Mouse (Mus musculus) neural tube, embryonic 14.5 days (tissue): ENCODE results near the gene Soat2. TPM values are rescaled to one million over a fixed set of nuclear protein-coding genes. Genes with fewer than 3 reads are reported as not detected.
"Not testable (repeated sequence)": the region's sequence is repeated elsewhere in the genome, so short reads cannot be mapped to it uniquely, and the experiment has no call there.

Experiments
- ATAC-seq: fragments of 200-750 bp; cut with Nextera tagmentation; 2 replicates; pipeline ENCODE4 v1.8.0; 2017; ENCODE audit warnings: low read depth, mild to moderate bottlenecking, moderate TSS enrichment, moderate library complexity
- H3K27ac ChIP-seq: fragments of 300-500 bp; sonication (generic); 2 replicates; pipeline ENCODE4 v1.5.1; 2014; ENCODE audit warnings: low read depth, mild to moderate bottlenecking, control low read depth, low read length, moderate library complexity, mixed read lengths
- H3K27me3 ChIP-seq: fragments of 300-500 bp; sonication (generic); 2 replicates; pipeline ENCODE4 v1.6.1; 2014; ENCODE audit warnings: low read length; ENCODE audit not compliant: control insufficient read depth, insufficient read depth
- H3K36me3 ChIP-seq: fragments of 300-500 bp; sonication (generic); 2 replicates; pipeline ENCODE4 v1.6.1; 2014; ENCODE audit warnings: low read length, mixed read lengths; ENCODE audit not compliant: control insufficient read depth, insufficient read depth
- H3K4me1 ChIP-seq: fragments of 300-500 bp; sonication (generic); 2 replicates; pipeline ENCODE4 v1.6.1; 2014; ENCODE audit warnings: low read length; ENCODE audit not compliant: control insufficient read depth, insufficient read depth
- H3K4me2 ChIP-seq: fragments of 300-500 bp; sonication (generic); 2 replicates; pipeline ENCODE4 v1.6.1; 2014; ENCODE audit warnings: mild to moderate bottlenecking, low read depth, low read length, control low read depth
- H3K4me3 ChIP-seq: fragments of 300-500 bp; sonication (generic); 2 replicates; pipeline ENCODE4 v1.5.1; 2014; ENCODE audit warnings: low read depth, low read length, control low read depth, mixed read lengths
- H3K9ac ChIP-seq: fragments of 300-500 bp; sonication (generic); replicated peaks from 2 replicates; pipeline ENCODE4 v1.6.1; 2014; ENCODE audit warnings: low read depth, mild to moderate bottlenecking, control low read depth, low read length, mixed read lengths
- H3K9me3 ChIP-seq: fragments of 300-500 bp; sonication (generic); 2 replicates; pipeline ENCODE4 v1.6.1; 2016; ENCODE audit warnings: low read length; ENCODE audit not compliant: control insufficient read depth
- WGBS: fragments of 180-500 bp; shearing (Covaris S2); extraction: QIAGEN DNeasy Blood & Tissue Kit; methylation state at CpG from one replicate; pipeline ENCODE4 v1.1.7; 2014; 5-methylcytosine and 5-hydroxymethylcytosine counted together
- polyA plus RNA-seq: library from polyadenylated mRNA; unstranded; fragments of >200 nt; fragmentation: Nextera tagmentation; extraction: Ambion mirVana; gene quantifications from 2 replicates; pipeline ENCODE4 v1.2.1, GENCODE M21; 2014

The Soat2 gene
- polyA plus RNA-seq, 1 experiment from 2014 or later: not detected

DNA sequence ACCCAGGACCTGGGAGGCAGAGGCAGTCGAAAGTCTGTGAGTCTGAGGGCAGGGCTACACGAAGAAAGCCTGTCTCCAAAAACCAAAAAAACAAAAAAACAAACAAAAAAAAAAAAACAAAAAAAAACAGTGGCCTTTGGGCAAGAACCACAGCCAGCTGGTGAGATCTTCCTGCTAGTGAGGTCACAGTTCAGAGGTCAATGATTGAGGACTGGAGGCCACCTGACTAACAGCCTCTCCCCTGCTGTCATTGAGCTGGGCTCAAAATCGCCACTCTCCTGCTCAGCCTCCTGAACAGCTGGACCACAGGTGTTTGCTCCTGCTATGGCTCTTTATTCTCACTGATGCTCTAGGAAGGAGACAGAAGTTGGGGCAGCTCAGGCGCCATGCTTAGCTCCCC is 2.3 kb downstream of the Soat2 start:
- no peak overlapping the region for H3K4me2 ChIP-seq
- no peak for ATAC-seq
- H3K4me1 ChIP-seq: no peaks in the 10 kb centered on the region
- no peaks in the 10 kb centered on the region for H3K9me3 ChIP-seq
- no peak overlapping the region for H3K27ac ChIP-seq
- H3K27me3 ChIP-seq: no peaks in the 10 kb centered on the region
- no peak overlapping the region for H3K9ac ChIP-seq
- 12% methylated on average over 4 of the region's 4 CpGs for WGBS
- H3K4me3 ChIP-seq: no peak overlapping the region
- no peaks in the 10 kb centered on the region for H3K36me3 ChIP-seq

DNA sequence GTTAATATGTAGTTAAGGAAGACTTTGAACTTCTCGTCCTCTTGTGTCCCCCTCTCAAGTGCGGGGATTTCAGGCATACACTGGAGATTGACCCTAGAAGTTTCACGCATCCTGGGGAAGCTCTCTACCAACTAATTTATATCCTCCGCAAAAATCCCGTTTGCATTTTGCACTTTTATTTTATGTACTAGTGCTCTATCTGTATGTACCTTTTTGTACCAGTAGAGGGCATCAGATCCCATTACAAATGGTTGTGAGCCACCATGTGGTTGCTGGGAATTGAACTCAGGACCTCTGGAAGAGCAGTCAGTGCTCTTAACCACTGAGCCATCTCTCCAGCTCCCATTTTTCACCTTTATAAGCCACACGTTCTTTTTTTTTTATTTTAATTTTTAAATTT is 4.7 kb downstream of the Soat2 start:
- not testable (repeated sequence) for H3K27ac ChIP-seq, H3K9ac ChIP-seq, H3K27me3 ChIP-seq, H3K36me3 ChIP-seq, ATAC-seq, H3K4me1 ChIP-seq, H3K4me2 ChIP-seq, H3K9me3 ChIP-seq, H3K4me3 ChIP-seq
- 92% methylated on average over 6 of the region's 6 CpGs for WGBS

DNA sequence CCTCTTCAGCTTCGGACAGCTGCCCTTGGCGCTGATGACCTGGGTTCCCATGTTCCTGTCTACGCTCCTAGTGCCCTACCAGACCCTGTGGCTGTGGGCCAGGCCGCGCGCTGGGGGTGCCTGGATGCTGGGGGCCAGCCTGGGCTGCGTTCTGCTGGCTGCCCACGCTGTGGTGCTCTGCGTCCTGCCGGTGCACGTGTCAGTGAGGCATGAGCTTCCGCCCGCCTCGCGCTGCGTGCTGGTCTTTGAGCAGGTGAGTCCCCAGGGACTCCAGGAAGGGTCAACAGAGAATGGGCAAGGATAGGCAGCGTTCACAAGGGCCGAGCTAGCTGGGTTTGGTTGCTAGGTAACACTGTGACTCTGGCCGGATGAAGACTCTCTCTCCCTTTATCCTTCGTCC is 6.5 kb downstream of the Soat2 start:
- Histone ChIP-seq H3K27ac (no peak overlapping the region), H3K9ac (no peak overlapping the region), H3K36me3 (no peaks in the 10 kb centered on the region), H3K4me2 (no peak overlapping the region), H3K9me3 (no peaks in the 10 kb centered on the region), H3K4me3 (no peak overlapping the region), H3K4me1 (no peaks in the 10 kb centered on the region), H3K27me3 (no peaks in the 10 kb centered on the region)
- WGBS: 31% methylated on average over 20 of the region's 20 CpGs
- ATAC-seq: peak; percentile 17; the same call in 1 of the 2 replicates

DNA sequence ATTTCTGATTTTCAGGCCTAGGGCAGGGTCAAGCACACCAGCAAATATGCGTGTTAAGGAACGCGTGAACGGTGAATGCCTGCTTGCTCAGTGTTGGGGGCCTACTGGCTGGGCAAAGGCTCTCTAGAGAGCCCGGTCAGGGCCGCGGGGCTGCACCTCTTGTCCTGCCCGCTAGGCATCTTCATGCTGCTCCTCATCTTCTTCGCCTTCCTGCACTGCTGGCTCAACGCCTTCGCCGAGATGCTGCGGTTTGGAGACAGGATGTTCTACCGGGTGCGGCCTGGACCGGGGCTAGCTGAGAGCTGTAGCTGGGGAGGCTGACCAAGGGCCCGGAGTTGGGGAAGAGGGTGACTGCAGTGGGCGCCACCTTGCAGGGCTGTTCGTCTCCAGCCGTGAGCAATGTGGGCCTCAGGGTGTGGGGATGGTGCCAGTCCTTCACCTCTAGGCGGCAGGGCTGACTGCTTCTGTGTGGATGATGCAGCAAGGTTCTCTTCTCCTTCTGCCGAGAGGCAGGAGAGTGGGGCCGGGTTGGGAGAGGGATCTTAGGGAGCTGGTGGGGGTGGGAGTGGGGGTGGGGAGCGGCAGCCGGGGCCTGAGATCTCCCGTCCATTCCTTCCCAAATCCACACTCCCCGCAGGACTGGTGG is 10.2 kb downstream of the Soat2 start:
- Histone ChIP-seq H3K4me2 (no peak overlapping the region), H3K27me3 (no peaks in the 10 kb centered on the region), H3K4me1 (no peaks in the 10 kb centered on the region), H3K4me3 (no peak overlapping the region), H3K27ac (no peak overlapping the region), H3K36me3 (no peaks in the 10 kb centered on the region), H3K9me3 (no peaks in the 10 kb centered on the region), H3K9ac (no peak overlapping the region)
- no peak for ATAC-seq
- whole genome bisulfite sequencing: 64% methylated on average over 25 of the region's 27 CpGs

DNA sequence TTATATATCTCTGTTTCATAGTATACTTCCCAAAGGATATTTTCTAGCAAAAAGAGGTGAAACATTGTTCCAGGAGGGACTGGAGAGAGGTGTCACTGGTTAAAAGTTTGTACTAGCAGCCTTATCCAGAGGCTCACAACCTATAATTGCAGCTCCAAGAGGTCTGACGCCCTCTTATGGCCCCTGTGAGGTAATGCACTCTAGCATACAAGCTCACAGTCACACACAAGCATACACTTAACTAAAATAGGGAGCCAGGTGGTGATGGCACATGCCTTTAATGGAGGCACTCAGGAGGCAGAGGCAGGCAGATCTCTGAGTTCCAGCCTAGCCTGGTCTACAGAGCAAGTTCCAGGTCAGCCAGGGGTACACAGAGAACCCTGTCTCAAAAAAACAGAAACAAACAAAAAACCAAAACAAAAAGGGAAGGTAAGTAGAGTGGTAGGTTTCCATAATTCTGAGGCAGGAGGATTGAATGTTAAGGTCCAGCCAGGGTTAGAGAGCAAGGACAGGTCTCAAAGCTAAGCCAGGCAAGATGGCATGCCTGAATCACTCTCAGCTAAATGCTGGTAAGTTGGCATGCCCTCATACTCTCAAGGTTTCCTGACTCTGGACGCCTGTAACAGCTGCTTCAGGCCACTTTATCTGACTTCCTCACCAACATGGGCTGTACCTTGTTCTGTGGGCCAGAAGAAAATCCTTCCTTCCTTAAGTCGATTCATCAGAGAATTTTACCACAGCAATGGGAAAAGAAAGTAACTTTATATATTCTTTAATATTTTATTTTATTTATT is 13.8 kb downstream of the Soat2 start:
- Histone ChIP-seq H3K4me1 (no peaks in the 10 kb centered on the region), H3K27ac (no peak overlapping the region), H3K36me3 (no peaks in the 10 kb centered on the region), H3K9ac (no peak overlapping the region), H3K9me3 (no peaks in the 10 kb centered on the region), H3K27me3 (no peaks in the 10 kb centered on the region), H3K4me3 (no peak overlapping the region), H3K4me2 (no peak overlapping the region)
- WGBS: 64% methylated on average over 3 of the region's 3 CpGs
- no peak for ATAC-seq

DNA sequence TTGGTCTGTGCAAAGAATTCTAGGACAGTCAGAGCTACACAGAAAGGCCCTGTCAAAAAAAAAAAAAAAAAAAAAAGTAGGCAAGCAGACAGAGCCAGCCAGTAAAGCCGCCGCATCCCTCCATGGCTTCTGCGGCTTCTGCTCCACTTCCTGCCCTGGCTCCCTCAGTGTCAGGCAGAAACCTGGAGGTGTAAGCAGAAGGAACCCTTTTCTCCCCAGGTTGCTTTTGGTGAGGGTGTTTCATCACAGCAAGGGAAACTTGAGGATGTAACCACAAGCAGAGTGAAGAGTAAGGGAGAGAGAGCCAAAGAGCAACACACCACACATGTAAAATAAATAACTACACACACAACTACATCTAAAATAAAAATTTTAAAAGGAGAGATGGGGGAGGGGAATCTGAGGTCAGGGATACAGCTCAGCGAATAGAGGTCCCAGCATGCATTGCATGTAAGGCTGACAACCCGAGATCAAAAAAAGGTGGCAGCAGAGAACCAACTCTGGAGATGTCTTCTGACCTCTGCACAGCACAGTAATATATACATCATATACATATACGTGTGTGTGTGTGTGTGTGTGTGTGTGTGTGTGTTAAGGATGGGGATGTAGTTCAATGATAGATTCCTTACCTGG is 15.3 kb downstream of the Soat2 start:
- no peak overlapping the region for H3K27ac ChIP-seq
- no peaks in the 10 kb centered on the region for H3K4me1 ChIP-seq
- H3K4me3 ChIP-seq: no peak overlapping the region
- 66% methylated on average over 6 of the region's 6 CpGs for WGBS
- H3K27me3 ChIP-seq: no peaks in the 10 kb centered on the region
- H3K36me3 ChIP-seq: no peaks in the 10 kb centered on the region
- no peak overlapping the region for H3K4me2 ChIP-seq
- H3K9me3 ChIP-seq: no peaks in the 10 kb centered on the region
- no peak for ATAC-seq
- H3K9ac ChIP-seq: no peak overlapping the region

DNA sequence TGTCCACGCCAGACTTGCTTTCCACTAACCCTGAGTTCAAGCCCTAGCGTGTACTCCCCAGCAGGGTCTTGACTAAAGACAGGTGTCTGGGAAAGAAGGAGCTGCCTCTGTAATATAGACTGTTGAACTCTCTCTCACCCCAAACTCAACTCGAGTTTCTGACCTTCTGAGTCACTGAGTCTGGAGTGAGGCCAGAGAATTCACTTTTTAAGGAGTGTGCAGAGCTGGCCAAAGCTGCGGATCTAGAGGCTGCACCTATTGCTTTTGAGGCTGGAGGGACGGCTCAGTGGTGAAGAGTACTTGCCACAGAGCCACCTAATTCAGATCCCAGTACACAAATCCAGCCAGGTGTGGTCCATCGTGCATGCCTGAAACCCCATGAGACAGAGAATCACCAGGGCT is 17.3 kb downstream of the Soat2 start:
- no peaks in the 10 kb centered on the region for H3K4me1 ChIP-seq
- H3K36me3 ChIP-seq: no peaks in the 10 kb centered on the region
- H3K9me3 ChIP-seq: no peaks in the 10 kb centered on the region
- no peak overlapping the region for H3K9ac ChIP-seq
- H3K4me3 ChIP-seq: no peak overlapping the region
- H3K27ac ChIP-seq: no peak overlapping the region
- ATAC-seq: no peak
- H3K27me3 ChIP-seq: no peaks in the 10 kb centered on the region
- 66% methylated on average over 6 of the region's 6 CpGs for WGBS
- H3K4me2 ChIP-seq: no peak overlapping the region

DNA sequence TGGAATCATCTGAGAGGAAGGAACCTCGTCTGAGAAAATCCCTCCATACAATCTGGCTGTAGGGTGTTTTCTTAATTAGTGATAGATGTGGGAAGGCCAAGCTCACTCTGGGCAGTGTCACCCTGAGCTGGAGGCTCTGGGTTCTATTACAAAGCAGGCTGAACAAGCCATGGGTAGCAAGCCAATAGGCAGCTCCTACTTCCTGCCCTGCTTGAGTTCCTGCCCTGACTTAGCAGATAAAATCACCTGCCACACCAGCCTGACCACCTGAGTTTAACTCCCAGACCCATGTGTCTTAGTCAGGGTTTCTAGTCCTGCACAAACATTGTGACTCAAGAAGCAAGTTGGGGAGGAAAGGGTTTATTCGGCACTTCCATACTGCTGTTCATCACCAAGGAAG is 18.7 kb downstream of the Soat2 start:
- Histone ChIP-seq H3K9me3 (no peaks in the 10 kb centered on the region), H3K4me2 (no peak overlapping the region), H3K27me3 (no peaks in the 10 kb centered on the region), H3K9ac (no peak overlapping the region), H3K27ac (no peak overlapping the region), H3K4me1 (no peaks in the 10 kb centered on the region), H3K4me3 (no peak overlapping the region), H3K36me3 (no peaks in the 10 kb centered on the region)
- ATAC-seq: no peak
- WGBS: 70% methylated on average over 2 of the region's 2 CpGs

DNA sequence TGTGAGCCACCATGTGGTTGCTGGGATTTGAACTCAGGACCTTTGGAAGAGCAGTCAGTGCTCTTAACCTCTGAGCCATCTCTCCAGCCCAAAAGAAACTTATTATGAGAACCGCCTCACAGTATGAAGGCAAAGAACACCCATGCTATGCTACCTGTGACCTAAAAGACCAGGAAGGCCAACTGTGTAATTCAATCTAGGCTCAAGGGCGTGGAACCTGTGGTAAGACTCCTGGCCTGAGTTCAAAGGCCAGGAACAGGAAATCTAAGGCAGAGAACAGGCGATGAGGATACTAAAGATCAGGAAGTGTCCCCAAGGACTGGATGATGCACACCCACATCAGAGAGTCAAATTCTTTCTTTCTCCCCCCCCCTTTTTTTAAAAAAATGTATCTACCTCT is 23.3 kb downstream of the Soat2 start:
- Histone ChIP-seq H3K27ac (no peak overlapping the region), H3K4me1 (no peaks in the 10 kb centered on the region), H3K9ac (no peak overlapping the region), H3K27me3 (no peaks in the 10 kb centered on the region), H3K4me3 (no peak overlapping the region), H3K36me3 (no peaks in the 10 kb centered on the region), H3K4me2 (no peak overlapping the region), H3K9me3 (no peaks in the 10 kb centered on the region)
- no peak for ATAC-seq
- WGBS: 96% methylated on average over 3 of the region's 3 CpGs
